Mouse (Mus musculus) neural tube, embryonic 13.5 days (tissue): ENCODE data around the gene Trim41. TPM values are rescaled to one million over a fixed set of nuclear protein-coding genes. Genes with fewer than 3 reads are reported as not detected.

ENCODE experiments used
- ATAC-seq: fragments of 200-750 bp; cut with Nextera tagmentation; 2 replicates; pipeline ENCODE4 v1.8.0; 2017; ENCODE audit warnings: low read depth, mild to moderate bottlenecking, moderate TSS enrichment, moderate library complexity
- H3K27ac ChIP-seq: fragments of 300-500 bp; sonication (generic); replicated peaks from 2 replicates; pipeline ENCODE4 v1.5.1; 2015; ENCODE audit warnings: moderate library complexity, mild to moderate bottlenecking, inconsistent platforms
- H3K27me3 ChIP-seq: fragments of 300-500 bp; sonication (generic); 2 replicates; pipeline ENCODE4 v1.6.1; 2015; ENCODE audit warnings: mild to moderate bottlenecking, inconsistent platforms
- H3K36me3 ChIP-seq: fragments of 300-500 bp; sonication (generic); 2 replicates; pipeline ENCODE4 v1.6.1; 2015; ENCODE audit warnings: mild to moderate bottlenecking, inconsistent platforms
- H3K4me1 ChIP-seq: fragments of 300-500 bp; sonication (generic); replicated peaks from 2 replicates; pipeline ENCODE4 v1.6.1; 2015; ENCODE audit warnings: inconsistent platforms
- H3K4me2 ChIP-seq: fragments of 300-500 bp; sonication (generic); 2 replicates; pipeline ENCODE4 v1.6.1; 2015; ENCODE audit warnings: inconsistent platforms, mild to moderate bottlenecking, moderate library complexity
- H3K4me3 ChIP-seq: fragments of 300-500 bp; sonication (generic); 2 replicates; pipeline ENCODE4 v1.5.1; 2015; ENCODE audit warnings: mild to moderate bottlenecking, inconsistent platforms
- H3K9ac ChIP-seq: fragments of 300-500 bp; sonication (generic); 2 replicates; pipeline ENCODE4 v1.6.1; 2015; ENCODE audit warnings: moderate library complexity, mild to moderate bottlenecking, inconsistent platforms
- H3K9me3 ChIP-seq: fragments of 300-500 bp; sonication (generic); 2 replicates; pipeline ENCODE4 v1.6.1; 2016; ENCODE audit warnings: inconsistent platforms
- WGBS: fragments of 180-500 bp; shearing (Covaris S2); methylation state at CpG from one replicate; pipeline ENCODE4 v1.1.7; 2015; 5-methylcytosine and 5-hydroxymethylcytosine counted together
- polyA plus RNA-seq: library from polyadenylated mRNA; unstranded; fragments of >200 nt; fragmentation: Nextera tagmentation; extraction: Ambion mirVana; gene quantifications from 2 replicates; pipeline ENCODE4 v1.2.1, GENCODE M21; 2015

Trim41 gene
- polyA plus RNA-seq, 1 experiment from 2014 or later = 6.2 TPM

DNA sequence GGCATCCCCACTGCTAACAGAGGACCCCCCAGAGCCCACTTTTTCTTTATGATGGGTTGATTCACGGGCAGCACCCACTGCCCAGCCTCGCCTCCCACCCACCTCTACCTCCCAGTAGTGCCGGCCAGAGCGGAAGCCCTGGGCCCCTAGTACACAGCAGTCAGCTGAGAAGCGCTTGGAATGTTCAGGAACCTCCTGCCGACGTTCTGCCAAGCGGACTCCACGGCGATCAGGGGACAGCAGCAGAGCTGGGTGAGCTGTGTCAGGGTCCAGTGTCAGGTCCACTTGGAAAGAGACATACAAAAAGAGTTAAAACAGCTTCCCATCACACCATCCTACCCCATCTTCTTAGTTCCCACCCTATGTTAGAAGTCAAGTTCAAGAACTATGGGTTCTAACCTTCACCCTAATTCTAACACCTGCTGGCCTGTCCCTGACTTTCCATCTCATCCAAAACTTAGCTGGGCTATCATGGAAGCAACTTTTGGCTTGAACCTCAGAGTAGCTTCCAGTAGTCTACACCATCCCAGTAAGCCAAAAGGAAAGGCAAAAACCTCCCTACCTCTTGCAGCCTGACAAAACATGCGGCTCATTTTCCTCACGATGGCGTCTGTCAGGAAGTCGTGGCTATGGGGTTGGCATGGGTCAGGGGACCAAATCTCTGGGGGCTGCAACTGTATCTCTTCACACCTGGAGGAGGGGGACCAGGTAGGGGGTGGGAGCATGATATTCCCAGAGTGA lies 9.4 kb downstream of the Trim41 start:
- Histone ChIP-seq H3K36me3 (peaks cover 99% of the 10 kb centered on the region), H3K27ac (no peak overlapping the region), H3K4me1 (peaks cover 7% of the 10 kb centered on the region), H3K4me2 (no peak overlapping the region), H3K9ac (no peak overlapping the region), H3K9me3 (no peaks in the 10 kb centered on the region), H3K27me3 (no peaks in the 10 kb centered on the region), H3K4me3 (no peak overlapping the region)
- 66% methylated on average over 14 of the region's 14 CpGs for WGBS
- no peak for ATAC-seq

DNA sequence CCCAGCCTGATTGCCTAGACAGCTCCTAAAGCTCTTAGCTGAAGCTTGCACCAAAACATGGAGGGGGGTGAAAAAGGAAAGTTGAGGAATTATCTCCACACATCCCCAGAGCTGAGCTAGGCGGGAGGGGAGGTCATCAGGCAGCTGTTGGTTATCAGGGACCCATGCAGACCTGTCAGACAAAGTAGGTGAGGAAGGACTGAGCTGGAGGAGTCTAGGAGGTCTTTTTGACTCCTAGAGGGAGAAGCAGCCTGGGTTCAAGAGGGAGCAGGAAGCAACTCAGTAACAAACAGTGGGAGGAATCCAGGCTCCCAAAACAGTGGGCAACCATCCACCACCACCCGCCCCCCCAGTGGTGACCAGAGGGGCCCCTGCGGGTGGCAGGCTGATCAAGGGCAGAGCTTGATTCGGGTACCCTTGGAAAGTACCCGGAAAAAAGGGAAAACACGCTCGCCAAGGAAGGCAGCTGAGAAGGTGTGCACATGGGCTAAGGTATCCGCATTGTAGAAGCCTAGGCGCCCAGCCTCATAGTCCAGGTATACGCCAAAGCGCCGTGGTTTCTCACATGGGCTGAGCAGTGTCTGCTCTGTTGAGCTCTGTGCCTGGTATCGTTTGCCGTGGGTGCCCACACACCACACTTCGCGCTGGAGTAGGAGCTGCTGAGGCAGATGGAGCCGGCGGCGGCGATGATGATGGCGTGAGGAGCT lies 10.1 kb downstream of the Trim41 start:
- 0 out of 2 replicates have a peak overlapping the region, but pooled peaks have one; percentile 31 for H3K9ac ChIP-seq
- no peak overlapping the region for H3K27ac ChIP-seq
- 58% methylated on average over 21 of the region's 21 CpGs for WGBS
- peaks cover 100% of the 10 kb centered on the region for H3K36me3 ChIP-seq
- no peaks in the 10 kb centered on the region for H3K9me3 ChIP-seq
- H3K4me1 ChIP-seq = peaks cover 14% of the 10 kb centered on the region
- peak; percentile 44; the same call in 1 of the 2 replicates for ATAC-seq
- H3K27me3 ChIP-seq = no peaks in the 10 kb centered on the region
- no peak overlapping the region for H3K4me3 ChIP-seq
- H3K4me2 ChIP-seq = no peak overlapping the region

DNA sequence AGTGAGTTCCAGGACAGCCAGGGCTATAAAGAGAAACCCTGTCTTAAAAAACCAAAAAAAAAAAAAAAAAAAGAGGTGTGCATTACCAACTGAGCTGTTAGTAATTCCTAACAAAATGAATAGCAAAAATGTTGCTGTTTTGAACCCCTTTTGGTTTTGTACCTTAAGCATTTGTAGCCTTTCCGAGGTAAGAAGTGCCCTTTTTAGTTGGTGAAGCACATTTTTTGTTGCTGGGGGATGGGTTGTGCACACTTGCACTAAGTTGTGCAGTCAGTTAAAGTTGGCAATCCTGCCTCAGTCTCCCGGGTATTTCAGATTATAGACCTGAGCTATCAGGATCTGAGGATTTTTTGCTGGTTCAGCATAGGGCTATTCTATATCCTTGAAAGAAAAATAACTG lies 12.2 kb downstream of the Trim41 start:
- Histone ChIP-seq H3K4me3 (no peak overlapping the region), H3K9me3 (no peaks in the 10 kb centered on the region), H3K9ac (no peak overlapping the region), H3K4me2 (no peak overlapping the region), H3K27me3 (no peaks in the 10 kb centered on the region), H3K36me3 (peaks cover 85% of the 10 kb centered on the region), H3K27ac (no peak overlapping the region), H3K4me1 (peaks cover 25% of the 10 kb centered on the region)
- ATAC-seq = no peak
- WGBS = 85% methylated on average over 2 of the region's 2 CpGs

DNA sequence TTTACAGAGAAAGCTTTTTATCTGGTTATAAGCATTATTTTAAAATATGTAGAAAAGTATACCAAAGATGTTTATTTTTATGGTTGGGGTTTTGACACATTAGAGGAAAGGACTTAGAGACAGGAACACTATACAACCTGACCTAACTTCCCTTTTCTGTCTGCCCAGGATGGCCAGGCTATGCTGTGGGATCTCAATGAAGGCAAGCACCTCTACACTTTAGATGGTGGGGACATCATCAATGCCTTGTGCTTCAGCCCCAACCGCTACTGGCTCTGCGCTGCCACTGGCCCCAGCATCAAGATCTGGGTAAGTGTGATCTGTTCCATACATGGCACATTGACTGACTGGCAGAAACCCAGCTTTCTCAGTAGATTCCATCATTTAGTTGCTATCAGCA lies 13.2 kb downstream of the Trim41 start:
- Histone ChIP-seq H3K4me3 (no peak overlapping the region), H3K4me1 (peaks cover 31% of the 10 kb centered on the region), H3K9me3 (no peaks in the 10 kb centered on the region), H3K36me3 (peaks cover 76% of the 10 kb centered on the region), H3K27me3 (no peaks in the 10 kb centered on the region), H3K4me2 (no peak overlapping the region), H3K9ac (no peak overlapping the region), H3K27ac (no peak overlapping the region)
- WGBS = 94% methylated on average over 2 of the region's 2 CpGs
- no peak for ATAC-seq

DNA sequence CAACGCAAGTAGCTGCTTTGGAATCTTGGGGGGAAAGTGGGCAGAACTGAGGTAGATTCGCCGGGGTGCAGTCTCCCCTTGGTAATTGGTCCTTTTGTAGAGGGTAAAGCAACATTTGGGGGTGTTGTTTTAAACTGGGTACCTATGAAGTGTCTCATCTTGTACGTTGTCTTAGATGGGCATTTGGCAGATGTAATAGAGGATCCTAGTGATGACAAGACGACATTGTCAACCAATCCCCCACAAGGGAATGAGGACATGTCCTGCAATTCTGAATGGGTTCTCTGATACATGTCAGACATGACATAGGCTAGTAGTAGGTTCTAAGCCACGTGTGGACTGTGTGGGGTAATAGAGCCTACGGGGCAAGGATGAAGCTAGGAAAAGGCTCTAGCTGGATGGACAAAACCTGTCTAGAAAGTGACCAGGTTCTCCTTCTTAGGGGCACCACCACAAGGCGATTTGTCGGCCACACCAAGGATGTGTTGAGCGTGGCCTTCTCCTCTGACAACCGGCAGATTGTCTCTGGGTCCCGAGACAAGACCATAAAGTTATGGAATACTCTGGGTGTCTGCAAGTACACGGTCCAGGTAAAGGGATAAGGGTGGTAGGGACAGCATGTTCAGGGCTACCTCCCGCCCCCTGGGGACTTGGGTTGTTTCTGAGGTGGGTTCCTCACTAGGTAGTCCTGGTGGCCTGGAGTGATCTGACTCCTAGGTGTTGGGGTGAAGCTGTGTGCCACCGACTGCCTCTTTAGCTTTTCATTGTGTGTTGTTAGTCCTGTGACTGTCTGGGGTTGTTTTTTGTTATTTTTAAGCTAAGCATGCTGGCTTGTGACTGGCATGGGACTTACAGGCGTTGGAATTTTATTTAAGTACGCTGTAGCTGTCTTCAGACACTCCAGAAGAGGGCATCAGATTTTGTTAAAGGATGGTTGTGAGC lies 15.1 kb downstream of the Trim41 start:
- Histone ChIP-seq H3K27ac (no peak overlapping the region), H3K9ac (peak overlapping the region; percentile 94), H3K36me3 (peaks cover 57% of the 10 kb centered on the region), H3K9me3 (no peaks in the 10 kb centered on the region), H3K4me3 (peak overlapping the region; percentile 92), H3K27me3 (no peaks in the 10 kb centered on the region), H3K4me1 (peaks cover 45% of the 10 kb centered on the region), H3K4me2 (peak overlapping the region; percentile 91)
- no peak for ATAC-seq
- 77% methylated on average over 17 of the region's 17 CpGs for WGBS

DNA sequence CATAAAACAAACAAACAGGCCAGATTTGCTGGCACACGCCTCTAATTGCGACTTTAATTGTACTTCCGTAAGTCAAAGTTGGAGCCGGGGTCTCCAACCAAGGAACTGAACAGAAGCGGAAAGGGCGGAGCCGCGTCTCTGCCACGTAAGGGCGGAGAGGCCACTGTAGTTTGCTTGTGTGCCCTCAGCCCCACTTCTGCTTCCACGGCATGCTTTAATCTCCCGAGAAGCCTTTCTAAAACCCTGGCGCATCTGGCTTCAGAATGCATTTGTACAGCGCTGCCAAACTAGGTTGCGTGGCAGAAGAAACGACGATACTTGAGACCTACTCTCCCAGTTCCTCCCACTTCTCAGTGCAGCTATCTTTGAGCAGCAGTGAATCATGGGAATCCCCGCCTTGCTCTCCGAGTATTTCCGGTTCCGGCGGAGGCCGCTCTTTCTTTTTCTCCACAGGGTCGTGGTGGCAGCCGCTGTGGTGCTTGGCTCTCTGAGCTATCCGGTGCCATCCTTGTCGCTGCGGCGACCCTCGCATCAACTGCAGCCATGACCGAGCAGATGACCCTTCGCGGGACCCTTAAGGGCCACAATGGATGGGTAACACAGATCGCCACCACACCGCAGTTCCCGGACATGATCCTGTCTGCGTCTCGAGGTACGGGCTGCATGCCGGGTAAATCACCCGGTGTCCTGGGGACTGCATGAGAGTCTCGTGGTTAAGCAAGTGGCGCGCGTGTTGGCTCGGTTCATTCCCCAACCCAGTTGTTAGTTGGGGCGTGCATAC lies 17.0 kb downstream of the Trim41 start, which contains the start of gene Rack1:
Rack1 (plus strand) TSS at position 412 of the 781 bp plus-strand sequence.
- WGBS = under 1% methylated on average over 47 of the region's 47 CpGs
- Histone ChIP-seq H3K4me2 (peak within 1 kb of the TSS; percentile 91), H3K9me3 (no peaks in the 10 kb centered on the region), H3K4me3 (peak within 1 kb of the TSS; percentile 92), H3K4me1 (peaks cover 45% of the 10 kb centered on the region), H3K9ac (peak within 1 kb of the TSS; percentile 94), H3K27me3 (no peaks in the 10 kb centered on the region), H3K36me3 (peaks cover 37% of the 10 kb centered on the region), H3K27ac (peak within 1 kb of the TSS; percentile 91)
- peak; percentile 92 for ATAC-seq

DNA sequence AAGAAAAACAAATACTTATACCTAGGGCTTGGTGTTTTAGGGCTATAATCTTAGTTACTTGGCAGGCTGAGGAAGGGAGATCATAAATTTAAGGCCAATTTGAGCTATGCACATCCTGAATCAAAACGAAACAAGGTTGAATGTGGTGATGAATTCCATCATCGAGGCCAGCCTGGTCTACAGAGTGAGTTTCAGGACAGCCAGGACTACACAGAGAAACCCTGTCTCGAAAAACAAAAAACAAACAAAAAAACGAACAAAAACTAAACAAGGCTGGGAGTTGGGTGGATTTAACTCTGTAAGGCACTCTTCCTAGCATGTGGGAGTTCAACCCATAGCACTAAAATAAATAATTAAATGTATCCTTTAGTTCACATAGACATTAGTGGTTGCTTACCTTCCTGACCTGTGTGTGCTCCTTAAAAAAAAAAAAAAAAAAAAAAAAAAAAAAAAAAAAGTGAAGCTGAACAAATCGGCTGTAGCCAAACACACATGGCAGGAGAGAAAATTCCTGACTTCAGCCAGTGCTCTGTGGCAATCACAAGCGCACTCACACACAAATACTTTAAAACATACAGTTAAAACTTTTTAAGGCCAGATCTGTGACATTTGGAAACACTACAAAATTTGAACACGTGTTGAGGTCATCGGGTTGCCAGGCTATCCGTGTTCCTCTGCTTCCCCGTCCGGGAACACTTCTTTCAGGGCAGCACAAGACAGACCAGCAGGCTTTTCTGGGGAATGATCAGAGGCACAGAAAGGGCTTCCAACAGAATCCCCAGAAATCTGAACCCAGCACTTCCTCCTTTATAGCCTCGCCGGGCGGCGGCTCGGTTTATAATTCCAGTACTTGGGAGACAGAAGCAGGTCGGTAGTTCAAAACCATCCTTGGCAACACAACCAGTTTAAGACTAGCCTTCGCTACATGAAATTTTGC lies 17.9 kb downstream of the Trim41 start:
- peak; percentile 20 for ATAC-seq
- H3K4me1 ChIP-seq = peaks cover 45% of the 10 kb centered on the region
- H3K4me3 ChIP-seq = peak overlapping the region; percentile 92
- H3K9ac ChIP-seq = peak overlapping the region; percentile 94
- peaks cover 28% of the 10 kb centered on the region for H3K36me3 ChIP-seq
- H3K9me3 ChIP-seq = no peaks in the 10 kb centered on the region
- 8% methylated on average over 18 of the region's 18 CpGs for WGBS
- H3K27me3 ChIP-seq = no peaks in the 10 kb centered on the region
- H3K4me2 ChIP-seq = peak overlapping the region; percentile 91
- H3K27ac ChIP-seq = peak overlapping the region; percentile 91

DNA sequence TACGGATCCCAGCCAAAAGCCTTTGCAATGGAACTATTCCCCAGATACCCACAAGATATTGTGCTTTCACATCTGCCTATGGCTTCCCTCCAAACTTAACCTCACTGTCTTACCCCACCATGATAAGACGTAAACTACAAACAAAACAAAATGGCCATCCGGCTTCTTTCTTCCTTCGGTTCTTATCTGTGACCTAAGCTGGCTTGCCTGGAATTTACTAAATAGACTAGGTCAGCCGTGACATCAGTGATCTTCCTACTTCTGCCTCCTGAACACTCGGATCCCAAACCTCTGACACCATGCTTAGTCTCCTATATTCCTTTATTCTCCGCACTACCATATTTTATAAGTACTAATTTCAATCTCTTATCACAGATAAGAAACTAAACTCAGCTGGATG lies 18.8 kb downstream of the Trim41 start:
- Histone ChIP-seq H3K4me1 (peaks cover 44% of the 10 kb centered on the region), H3K27ac (no peak overlapping the region), H3K4me2 (peak overlapping the region; percentile 91), H3K4me3 (no peak overlapping the region), H3K27me3 (no peaks in the 10 kb centered on the region), H3K9ac (peak overlapping the region; percentile 94; the same call in 1 of the 2 replicates), H3K36me3 (peaks cover 19% of the 10 kb centered on the region), H3K9me3 (no peaks in the 10 kb centered on the region)
- ATAC-seq = no peak
- 87% methylated on average over 7 of the region's 7 CpGs for WGBS

DNA sequence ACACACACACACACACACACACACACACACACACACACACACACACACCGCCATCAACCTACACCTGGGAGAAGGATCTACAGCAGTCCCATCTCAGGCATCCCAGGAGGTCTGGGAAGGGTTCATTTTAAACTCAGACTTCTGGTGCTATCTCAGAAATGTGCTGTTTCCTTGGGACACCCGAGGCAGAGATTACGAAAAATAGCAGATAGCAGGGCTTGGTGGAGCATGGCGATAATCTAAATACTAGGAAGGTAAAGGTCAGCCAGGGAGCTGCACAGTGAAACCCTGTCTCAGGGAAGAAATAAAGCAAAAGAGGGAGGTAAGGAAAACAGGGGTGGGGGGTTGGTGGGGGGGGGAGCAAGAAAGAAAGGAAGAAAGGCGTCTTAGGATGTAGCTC lies 19.9 kb downstream of the Trim41 start:
- WGBS = 89% methylated on average over 5 of the region's 5 CpGs
- H3K9ac ChIP-seq = no peak overlapping the region
- peaks cover 33% of the 10 kb centered on the region for H3K4me1 ChIP-seq

DNA sequence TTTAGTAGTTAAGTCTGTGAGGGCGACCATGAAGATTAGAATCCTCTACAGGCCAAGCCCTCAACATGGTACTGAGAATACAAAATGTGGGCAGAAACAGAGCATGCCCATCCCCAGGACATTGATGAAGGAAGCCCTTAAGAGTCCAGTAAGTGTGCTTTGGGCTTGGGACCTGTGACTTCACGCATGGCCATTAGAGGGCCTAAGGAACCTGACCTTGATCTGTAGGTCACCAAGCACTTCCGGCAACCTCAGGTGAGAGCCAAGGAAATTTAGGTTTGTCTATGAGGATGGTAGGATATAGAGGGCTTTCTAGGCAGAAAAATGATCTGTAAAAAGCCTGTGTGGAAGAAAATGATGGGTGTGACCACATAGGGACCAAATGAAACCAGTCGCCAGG lies 20.9 kb downstream of the Trim41 start:
- no peaks in the 10 kb centered on the region for H3K36me3 ChIP-seq
- H3K9ac ChIP-seq = no peak overlapping the region
- peaks cover 23% of the 10 kb centered on the region for H3K4me1 ChIP-seq
- ATAC-seq = no peak
- no peak overlapping the region for H3K4me2 ChIP-seq
- H3K4me3 ChIP-seq = no peak overlapping the region
- H3K27me3 ChIP-seq = no peaks in the 10 kb centered on the region
- no peaks in the 10 kb centered on the region for H3K9me3 ChIP-seq
- no peak overlapping the region for H3K27ac ChIP-seq
- 89% methylated on average over 4 of the region's 4 CpGs for WGBS

More for the DNA sequence above, 19.9 kb downstream of the Trim41 start:
- Histone ChIP-seq H3K9me3 (no peaks in the 10 kb centered on the region), H3K27ac (no peak overlapping the region), H3K4me3 (no peak overlapping the region), H3K4me2 (no peak overlapping the region), H3K27me3 (no peaks in the 10 kb centered on the region), H3K36me3 (peaks cover 9% of the 10 kb centered on the region)
- ATAC-seq = no peak
